ENCODE assay signal across 26 mouse cellular contexts in the genomic region with DNA sequence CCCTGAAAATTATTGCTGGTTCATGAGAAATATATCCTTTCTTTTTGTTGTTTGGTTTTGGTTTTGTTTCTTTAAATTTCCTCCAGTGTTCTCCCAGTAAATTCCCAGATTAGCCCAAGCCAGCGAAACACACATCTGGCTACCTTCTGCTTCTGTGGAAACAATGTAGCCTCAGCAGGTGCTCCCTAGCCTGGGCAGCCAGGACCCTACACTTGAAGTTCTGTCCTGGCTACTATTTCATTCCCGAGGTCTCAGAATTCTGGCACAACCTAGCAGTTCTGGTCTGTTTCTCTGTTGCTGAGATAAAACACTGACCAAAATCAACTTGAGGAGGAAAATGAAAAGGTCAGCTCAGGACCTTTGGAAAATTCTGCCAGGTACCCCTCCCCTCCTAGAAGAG.
"Had no signal": no experiment of that assay in that cellular context is flagged by ENCODE, and none has a peak within 500 bp of the region (broad histone marks: within the 10 kb centered on the region; RNA-seq: fewer than 3 reads in every experiment).

No protein-coding gene starts in this region.

- DNase-seq: kidney, adult 18-20 months; kidney, postnatal 25 days; layer of hippocampus, adult 9-11 months; layer of hippocampus, postnatal 36 days; liver, postnatal 0 days; lung, embryonic 14.5 days; right cerebral cortex, adult 18-20 months; right cerebral cortex, postnatal 14 days; right cerebral cortex, postnatal 4 days; thymus, adult 2 months; thymus, postnatal 25 days had no signal

- H3K9ac ChIP-seq: limb, embryonic 15.5 days; liver, embryonic 14.5 days; liver, postnatal 0 days; lung, embryonic 14.5 days; midbrain, embryonic 12.5 days; midbrain, embryonic 15.5 days; neural tube, embryonic 12.5 days; neural tube, embryonic 15.5 days; stomach, embryonic 15.5 days had no signal

- H3K36me3 ChIP-seq: limb, embryonic 15.5 days; midbrain, embryonic 12.5 days; midbrain, embryonic 15.5 days; neural tube, embryonic 12.5 days; neural tube, embryonic 15.5 days; stomach, embryonic 15.5 days had no signal

- H3K4me1 ChIP-seq: midbrain, embryonic 12.5 days; midbrain, embryonic 15.5 days; neural tube, embryonic 12.5 days; neural tube, embryonic 15.5 days; stomach, embryonic 15.5 days had no signal

- H3K9me3 ChIP-seq: limb, embryonic 15.5 days; midbrain, embryonic 12.5 days; midbrain, embryonic 15.5 days; neural tube, embryonic 12.5 days; neural tube, embryonic 15.5 days; stomach, embryonic 15.5 days had no signal

- H3K4me2 ChIP-seq: limb, embryonic 15.5 days; liver, embryonic 11.5 days; lung, embryonic 14.5 days; midbrain, embryonic 12.5 days; midbrain, embryonic 15.5 days; neural tube, embryonic 12.5 days; neural tube, embryonic 15.5 days; stomach, embryonic 15.5 days had no signal

- H3K4me3 ChIP-seq: layer of hippocampus, adult 2 months; left cerebral cortex, adult 2 months; limb, embryonic 15.5 days; midbrain, embryonic 12.5 days; midbrain, embryonic 15.5 days; neural tube, embryonic 12.5 days; neural tube, embryonic 15.5 days; stomach, embryonic 15.5 days had no signal

- ATAC-seq: inflammation-experienced regulatory T-cells, adult 6 months; intestine, embryonic 16.5 days; liver, postnatal 0 days; lung, postnatal 0 days; midbrain, embryonic 15.5 days had no signal

- H3K27me3 ChIP-seq: limb, embryonic 15.5 days; midbrain, embryonic 12.5 days; midbrain, embryonic 15.5 days; neural tube, embryonic 12.5 days; neural tube, embryonic 15.5 days; stomach, embryonic 15.5 days had no signal

- H3K27ac ChIP-seq: kidney, postnatal 0 days; layer of hippocampus, adult 2 months; left cerebral cortex, adult 2 months; limb, embryonic 15.5 days; liver, embryonic 14.5 days; macrophage; midbrain, embryonic 12.5 days; midbrain, embryonic 15.5 days; neural tube, embryonic 12.5 days; neural tube, embryonic 15.5 days; stomach, embryonic 15.5 days had no signal
